Comparison of ENCODE assay signal across 21 mouse cellular contexts in genomic region chr19:30901025-30901424, GRCm38 (mm10).
DNase-seq lines count a peak whose midpoint lies in the region; ATAC-seq and TF ChIP-seq lines count a peak whose summit lies in the region.
"Had no signal": no experiment of that assay in that cellular context is flagged by ENCODE, and none has a peak within 500 bp of the region (broad histone marks: within the 10 kb centered on the region; RNA-seq: fewer than 3 reads in every experiment).

No protein-coding gene starts in this region.

- ATAC-seq in midbrain, postnatal 0 days (ENCODE audit: low FRiP score), result no peak
- ATAC-seq in megakaryocyte-erythroid progenitor cell, adult 5-6 weeks (replicated peaks; ENCODE audit: low FRiP score, low TSS enrichment, poor library complexity, severe bottlenecking), result peak; percentile 41; the same call in 1 of the 2 replicates
- no peak for ATAC-seq in intestine, postnatal 0 days
- ATAC-seq: activated CD4-positive, CD25-positive, alpha-beta regulatory T cell, adult 4 months; forebrain, embryonic 13.5 days; forebrain, embryonic 15.5 days; forebrain, postnatal 0 days; Patski had no signal

- no peak overlapping the region for H3K4me3 ChIP-seq in midbrain, postnatal 0 days (ENCODE audit: low read depth, low read length)
- no peak overlapping the region for H3K4me3 ChIP-seq in midbrain, embryonic 10.5 days
- no peak overlapping the region for H3K4me3 ChIP-seq in intestine, postnatal 0 days (ENCODE audit: low read depth, low read length)
- H3K4me3 ChIP-seq: embryonic facial prominence, embryonic 10.5 days; embryonic facial prominence, embryonic 12.5 days; forebrain, embryonic 13.5 days; forebrain, embryonic 15.5 days had no signal

- H3K4me1 ChIP-seq in midbrain, postnatal 0 days (ENCODE audit: insufficient read depth, low read length), result no peaks in the 10 kb centered on the region
- no peaks in the 10 kb centered on the region for H3K4me1 ChIP-seq in midbrain, embryonic 10.5 days
- no peaks in the 10 kb centered on the region for H3K4me1 ChIP-seq in intestine, postnatal 0 days (replicated peaks; ENCODE audit: control insufficient read depth, insufficient read depth, low read length)
- H3K4me1 ChIP-seq: embryonic facial prominence, embryonic 10.5 days; embryonic facial prominence, embryonic 12.5 days; forebrain, embryonic 13.5 days; forebrain, embryonic 15.5 days had no signal

- peak; percentile 13; the same call in 1 of the 2 replicates for TF ChIP-seq CTCF in midbrain, postnatal 0 days (IDR thresholded peaks at IDR 0.05)
- no peak for TF ChIP-seq CTCF in brain, embryonic 14.5 days (IDR thresholded peaks at IDR 0.05; ENCODE audit: borderline replicate concordance, extremely low read depth, insufficient read depth, insufficient read length)
- TF ChIP-seq CTCF in intestine, postnatal 0 days (IDR thresholded peaks at IDR 0.05; ENCODE audit: low read depth), result no peak

- H3K9me3 ChIP-seq in midbrain, postnatal 0 days (ENCODE audit: low read length), result no peaks in the 10 kb centered on the region
- H3K9me3 ChIP-seq in midbrain, embryonic 10.5 days (replicated peaks), result no peaks in the 10 kb centered on the region
- no peaks in the 10 kb centered on the region for H3K9me3 ChIP-seq in intestine, postnatal 0 days (ENCODE audit: control insufficient read depth)
- H3K9me3 ChIP-seq: embryonic facial prominence, embryonic 10.5 days; embryonic facial prominence, embryonic 12.5 days; forebrain, embryonic 13.5 days; forebrain, embryonic 15.5 days had no signal

- no peaks in the 10 kb centered on the region for H3K36me3 ChIP-seq in midbrain, postnatal 0 days (ENCODE audit: insufficient read depth, low read length)
- H3K36me3 ChIP-seq in midbrain, embryonic 10.5 days, result no peaks in the 10 kb centered on the region
- H3K36me3 ChIP-seq in intestine, postnatal 0 days (ENCODE audit: control insufficient read depth, insufficient read depth), result no peaks in the 10 kb centered on the region
- H3K36me3 ChIP-seq: embryonic facial prominence, embryonic 10.5 days; embryonic facial prominence, embryonic 12.5 days; forebrain, embryonic 15.5 days had no signal

- no peak overlapping the region for H3K4me2 ChIP-seq in midbrain, postnatal 0 days (ENCODE audit: low read depth, low read length, poor library complexity, severe bottlenecking)
- H3K4me2 ChIP-seq in intestine, postnatal 0 days (replicated peaks; ENCODE audit: low read depth), result no peak overlapping the region
- H3K4me2 ChIP-seq: embryonic facial prominence, embryonic 12.5 days; forebrain, embryonic 13.5 days; forebrain, embryonic 15.5 days had no signal

- H3K9ac ChIP-seq in midbrain, postnatal 0 days (replicated peaks; ENCODE audit: low read length, poor library complexity, severe bottlenecking), result no peak overlapping the region
- no peak overlapping the region for H3K9ac ChIP-seq in intestine, postnatal 0 days (ENCODE audit: low read depth, low read length)
- H3K9ac ChIP-seq: embryonic facial prominence, embryonic 12.5 days; forebrain, embryonic 13.5 days; forebrain, embryonic 15.5 days; forebrain, postnatal 0 days had no signal

- H3K27ac ChIP-seq in midbrain, postnatal 0 days (ENCODE audit: low read depth, low read length), result no peak overlapping the region
- no peak overlapping the region for H3K27ac ChIP-seq in midbrain, embryonic 10.5 days (replicated peaks)
- no peak overlapping the region for H3K27ac ChIP-seq in intestine, postnatal 0 days (ENCODE audit: low read depth, low read length)
- H3K27ac ChIP-seq: embryonic facial prominence, embryonic 10.5 days; embryonic facial prominence, embryonic 12.5 days; forebrain, embryonic 13.5 days; forebrain, embryonic 15.5 days had no signal

- DNase-seq in midbrain, postnatal 0 days (ENCODE audit: low spot score), result no peak
- no peak for DNase-seq in midbrain, embryonic 10.5 days (ENCODE audit: low spot score)
- DNase-seq in brain, embryonic 14.5 days (ENCODE audit: low read depth), result peak; percentile 7
- DNase-seq in lung, postnatal 36 days, result no peak
- DNase-seq: adrenal gland, adult 8-10 months; adrenal gland, postnatal 14 days; adrenal gland, postnatal 36 days; cerebellum, adult 11 months; cerebellum, adult 18-20 months; cerebellum, adult 8-10 months; cerebellum, adult 9-11 months; cerebellum, postnatal 25 days; forebrain, postnatal 0 days had no signal

- 84% methylated on average over 3 of the region's 3 CpGs for WGBS in midbrain, postnatal 0 days
- 80% methylated on average over 3 of the region's 3 CpGs for WGBS in midbrain, embryonic 10.5 days
- 61% methylated on average over 3 of the region's 3 CpGs for WGBS in intestine, postnatal 0 days

- TF ChIP-seq POLR2A in brain, embryonic 14.5 days (IDR thresholded peaks at IDR 0.05; ENCODE audit: borderline replicate concordance, extremely low read depth, insufficient read depth, insufficient read length, poor library complexity, severe bottlenecking), result no peak

- no peaks in the 10 kb centered on the region for H3K27me3 ChIP-seq in midbrain, postnatal 0 days (ENCODE audit: insufficient read depth, low read length)
- no peaks in the 10 kb centered on the region for H3K27me3 ChIP-seq in midbrain, embryonic 10.5 days (ENCODE audit: low read depth, poor library complexity, severe bottlenecking)
- H3K27me3 ChIP-seq in intestine, postnatal 0 days (replicated peaks; ENCODE audit: control insufficient read depth, insufficient read depth, low read length), result no peaks in the 10 kb centered on the region
- H3K27me3 ChIP-seq: embryonic facial prominence, embryonic 12.5 days; forebrain, embryonic 13.5 days; forebrain, embryonic 15.5 days had no signal
